Mouse (Mus musculus) heart, embryonic 16.5 days (tissue): Measurements from ENCODE around the gene Phldb2. TPM values are rescaled to one million over a fixed set of nuclear protein-coding genes. Genes with fewer than 3 reads are reported as not detected.

Source experiments
- ATAC-seq: fragments of 200-750 bp; cut with Nextera tagmentation; replicated peaks from 2 replicates; pipeline ENCODE4 v1.8.0; 2017; ENCODE audit warnings: moderate number of reproducible peaks; ENCODE audit not compliant: insufficient read depth, low FRiP score; ENCODE audit errors: extremely low read depth
- H3K27ac ChIP-seq: fragments of 300-500 bp; sonication (generic); 2 replicates; pipeline ENCODE4 v1.5.1; 2014; ENCODE audit warnings: mild to moderate bottlenecking, low read length, control low read depth, moderate library complexity
- H3K27me3 ChIP-seq: fragments of 300-500 bp; sonication (generic); 2 replicates; pipeline ENCODE4 v1.6.1; 2014; ENCODE audit warnings: low read length, mixed read lengths; ENCODE audit not compliant: control insufficient read depth, insufficient read depth
- H3K36me3 ChIP-seq: fragments of 300-500 bp; sonication (generic); 2 replicates; pipeline ENCODE4 v1.6.1; 2014; ENCODE audit not compliant: control insufficient read depth, insufficient read depth
- H3K4me1 ChIP-seq: fragments of 300-500 bp; sonication (generic); 2 replicates; pipeline ENCODE4 v1.6.1; 2014; ENCODE audit warnings: low read length, mixed read lengths; ENCODE audit not compliant: control insufficient read depth, insufficient read depth
- H3K4me2 ChIP-seq: fragments of 300-500 bp; sonication (generic); 2 replicates; pipeline ENCODE4 v1.6.1; 2014; ENCODE audit warnings: low read depth, mild to moderate bottlenecking, control low read depth, low read length
- H3K4me3 ChIP-seq: fragments of 300-500 bp; sonication (generic); 2 replicates; pipeline ENCODE4 v1.5.1; 2014; ENCODE audit warnings: mild to moderate bottlenecking, control low read depth, low read length
- H3K9ac ChIP-seq: fragments of 300-500 bp; sonication (generic); 2 replicates; pipeline ENCODE4 v1.6.1; 2014; ENCODE audit warnings: low read length, control low read depth
- H3K9me3 ChIP-seq: fragments of 300-500 bp; sonication (generic); replicated peaks from 2 replicates; pipeline ENCODE4 v1.6.1; 2016; ENCODE audit warnings: low read length; ENCODE audit not compliant: control insufficient read depth
- WGBS: fragments of 180-500 bp; shearing (Covaris S2); extraction: QIAGEN DNeasy Blood & Tissue Kit; methylation state at CpG from one replicate; pipeline ENCODE4 v1.1.7; 2014; 5-methylcytosine and 5-hydroxymethylcytosine counted together
- polyA plus RNA-seq: library from polyadenylated mRNA; unstranded; fragments of >200 nt; fragmentation: Nextera tagmentation; extraction: Ambion mirVana; gene quantifications from 2 replicates; pipeline ENCODE4 v1.2.1, GENCODE M21; 2015

Gene Phldb2
- polyA plus RNA-seq, 1 experiment from 2014 or later: 38.3 TPM

DNA sequence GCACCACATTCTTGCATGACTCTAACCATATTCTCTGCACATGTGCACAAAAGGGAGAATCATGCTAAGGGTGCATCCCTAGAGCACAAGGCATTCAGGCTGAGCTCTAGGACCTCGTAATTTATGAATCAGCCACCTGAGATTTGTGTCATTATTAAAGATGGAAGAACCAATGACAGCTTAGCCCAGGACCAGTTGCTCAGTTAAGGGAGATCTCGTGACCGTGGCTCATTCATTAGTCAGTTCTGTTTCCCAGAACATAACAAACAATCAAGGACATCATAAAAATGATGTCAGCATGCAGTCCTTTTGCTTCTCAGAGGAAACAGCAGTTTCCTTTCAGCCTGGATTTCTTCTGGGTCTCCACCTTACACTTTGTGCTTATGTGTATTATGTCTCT, 7.6 kb upstream of the Phldb2 start:
- H3K9me3 ChIP-seq: no peaks in the 10 kb centered on the region
- H3K27me3 ChIP-seq: no peaks in the 10 kb centered on the region
- no peak overlapping the region for H3K27ac ChIP-seq
- H3K4me2 ChIP-seq: no peak overlapping the region
- H3K36me3 ChIP-seq: no peaks in the 10 kb centered on the region
- H3K4me1 ChIP-seq: no peaks in the 10 kb centered on the region; the same call in 1 of the 2 replicates
- WGBS: 80% methylated on average over 3 of the region's 3 CpGs
- no peak overlapping the region for H3K4me3 ChIP-seq
- H3K9ac ChIP-seq: no peak overlapping the region
- no peak for ATAC-seq

DNA sequence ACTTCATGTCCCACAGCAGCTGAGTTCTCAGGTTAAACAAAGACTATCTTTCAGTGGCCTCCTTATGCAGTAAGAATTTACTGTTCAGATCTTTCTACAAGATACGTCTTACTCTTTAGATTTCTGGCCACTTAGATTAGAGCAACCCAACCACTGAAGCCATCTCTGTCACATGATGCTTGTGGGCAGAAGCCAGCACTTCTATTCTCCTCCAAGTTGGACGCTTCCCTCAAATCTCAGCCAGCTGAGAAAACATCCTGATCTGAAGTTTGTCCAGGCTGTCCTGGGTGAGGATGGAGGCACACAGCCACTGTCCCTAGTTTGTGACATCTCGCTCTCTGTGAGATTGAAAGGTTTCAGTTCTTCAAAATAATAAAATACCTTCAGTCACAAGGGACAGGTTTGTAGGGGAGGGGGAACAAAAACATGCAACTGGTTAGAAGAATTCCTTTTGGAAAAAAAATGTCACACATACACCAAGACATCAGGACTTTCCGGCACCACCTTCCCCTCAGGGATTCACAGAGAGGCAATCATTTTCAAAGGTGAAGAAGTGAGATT, 3.1 kb upstream of the Phldb2 start:
- Histone ChIP-seq H3K4me3 (no peak overlapping the region), H3K9ac (no peak overlapping the region), H3K36me3 (no peaks in the 10 kb centered on the region), H3K4me1 (no peaks in the 10 kb centered on the region), H3K27me3 (no peaks in the 10 kb centered on the region), H3K4me2 (no peak overlapping the region), H3K27ac (no peak overlapping the region), H3K9me3 (no peaks in the 10 kb centered on the region)
- no peak for ATAC-seq
- WGBS: 62% methylated on average over 4 of the region's 4 CpGs

DNA sequence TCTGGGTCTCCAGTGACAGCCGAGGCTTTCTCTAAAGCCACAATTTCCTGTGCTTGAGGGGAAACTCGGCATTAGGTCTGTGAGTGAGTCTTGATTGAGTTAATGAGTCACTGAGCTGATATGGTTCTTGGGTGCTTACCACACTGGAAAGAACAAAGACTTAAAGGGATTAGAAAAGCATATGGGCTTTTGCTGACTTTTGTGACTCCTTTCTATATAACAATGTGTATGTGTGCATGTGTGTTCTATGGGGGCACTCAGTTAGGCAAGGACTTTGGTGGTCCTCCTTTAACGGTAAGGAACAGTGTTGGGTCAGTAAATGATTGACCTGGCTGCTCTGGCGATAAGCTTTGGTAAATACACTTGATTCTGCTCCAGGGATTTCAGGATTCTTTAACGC, 897 bp downstream of the Phldb2 start:
- H3K9me3 ChIP-seq: no peaks in the 10 kb centered on the region
- 49% methylated on average over 5 of the region's 5 CpGs for WGBS
- no peak overlapping the region for H3K4me3 ChIP-seq
- H3K27ac ChIP-seq: no peak overlapping the region
- no peaks in the 10 kb centered on the region for H3K36me3 ChIP-seq
- H3K9ac ChIP-seq: no peak overlapping the region
- no peaks in the 10 kb centered on the region for H3K27me3 ChIP-seq
- no peak for ATAC-seq
- H3K4me1 ChIP-seq: no peaks in the 10 kb centered on the region
- H3K4me2 ChIP-seq: no peak overlapping the region

DNA sequence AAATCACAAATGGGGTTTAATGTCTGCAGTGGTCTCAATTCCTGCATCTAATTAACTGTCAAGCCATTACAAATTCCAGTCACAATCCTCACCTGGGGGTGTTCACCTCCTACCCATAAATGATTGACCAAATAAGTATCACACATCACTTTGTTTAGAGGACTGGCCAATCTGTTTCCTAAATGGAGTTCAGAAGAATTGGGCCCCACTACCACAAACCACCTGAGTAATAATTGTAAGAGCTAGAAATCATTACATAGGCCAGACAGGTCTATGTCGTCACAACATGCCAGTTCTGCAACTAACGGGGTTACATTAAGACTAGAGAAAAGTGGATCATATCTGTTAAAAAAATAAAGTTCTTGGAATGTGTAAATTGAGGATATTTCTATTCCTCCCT, 1.4 kb downstream of the Phldb2 start:
- H3K9ac ChIP-seq: no peak overlapping the region
- no peaks in the 10 kb centered on the region for H3K27me3 ChIP-seq
- 77% methylated on average over 2 of the region's 2 CpGs for WGBS
- H3K27ac ChIP-seq: no peak overlapping the region
- no peak overlapping the region for H3K4me3 ChIP-seq
- ATAC-seq: no peak
- no peaks in the 10 kb centered on the region for H3K9me3 ChIP-seq
- H3K4me1 ChIP-seq: no peaks in the 10 kb centered on the region
- H3K36me3 ChIP-seq: no peaks in the 10 kb centered on the region
- H3K4me2 ChIP-seq: no peak overlapping the region

DNA sequence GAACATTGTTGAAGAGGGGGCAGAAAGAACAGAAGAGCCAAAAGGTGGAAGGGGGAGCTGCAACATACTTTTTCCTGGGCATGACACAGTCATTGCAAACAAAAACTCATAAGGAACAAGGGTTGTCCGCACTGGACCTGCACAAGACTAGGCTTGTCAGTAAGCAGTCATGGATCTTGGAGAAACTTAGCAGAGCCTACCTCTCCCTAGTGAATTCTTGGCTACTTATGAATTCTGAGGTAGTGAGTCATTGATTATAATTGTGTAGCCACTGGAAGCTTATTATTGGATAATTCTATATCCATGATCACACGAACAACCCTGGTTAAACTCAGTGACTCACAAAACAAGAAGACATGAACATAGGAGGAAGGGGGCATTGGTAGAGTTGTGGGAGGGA, 7.1 kb downstream of the Phldb2 start:
- 88% methylated on average over 2 of the region's 2 CpGs for WGBS
- peaks cover 2% of the 10 kb centered on the region; the same call in 1 of the 2 replicates for H3K4me1 ChIP-seq
- no peaks in the 10 kb centered on the region for H3K27me3 ChIP-seq
- H3K9ac ChIP-seq: no peak overlapping the region
- no peaks in the 10 kb centered on the region for H3K36me3 ChIP-seq
- no peak overlapping the region for H3K27ac ChIP-seq
- ATAC-seq: no peak
- H3K9me3 ChIP-seq: no peaks in the 10 kb centered on the region
- H3K4me3 ChIP-seq: no peak overlapping the region
- no peak overlapping the region for H3K4me2 ChIP-seq

DNA sequence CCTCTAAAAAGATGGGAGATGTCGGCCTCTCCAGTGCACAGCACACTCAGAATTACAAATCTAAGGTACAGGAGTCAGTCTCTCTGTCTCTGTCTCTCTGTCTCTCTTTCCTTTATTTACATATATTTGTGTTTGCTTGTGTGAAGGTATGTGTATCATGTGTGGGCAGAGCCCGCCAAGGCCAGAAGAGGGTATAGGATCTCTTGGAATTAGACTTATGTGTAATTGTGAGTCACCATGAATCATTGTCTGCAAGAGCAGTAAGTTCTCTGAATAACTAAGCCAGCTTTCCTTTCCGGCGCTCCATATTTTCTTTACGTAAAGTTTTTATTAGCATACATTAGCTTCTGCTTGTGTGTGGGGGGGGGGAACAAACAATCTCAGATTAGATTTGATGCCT, 7.7 kb downstream of the Phldb2 start:
- WGBS: 85% methylated on average over 5 of the region's 5 CpGs
- no peak for ATAC-seq
- no peak overlapping the region for H3K9ac ChIP-seq

DNA sequence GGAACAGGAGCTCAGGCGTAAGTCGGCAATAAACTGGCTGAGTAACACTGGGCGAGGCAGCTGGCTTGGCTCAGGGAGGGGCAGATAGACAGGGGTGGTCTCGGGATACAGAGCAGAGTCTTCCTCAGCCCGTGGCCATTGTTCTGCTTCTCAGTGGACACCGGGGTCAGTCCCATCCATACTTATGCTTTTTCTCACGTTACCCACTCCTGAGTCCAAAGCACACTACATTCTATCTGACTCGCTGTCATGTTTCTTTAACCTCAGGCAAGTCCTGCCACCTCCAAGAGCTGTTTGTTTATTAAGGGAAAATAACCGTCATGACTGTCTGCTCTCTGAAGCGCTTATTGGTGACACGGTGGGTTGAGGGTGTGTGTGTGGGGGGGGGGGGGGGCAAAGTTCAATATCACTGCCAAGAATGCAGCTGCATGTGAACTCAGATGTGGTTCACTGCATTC, 8.2 kb downstream of the Phldb2 start:
- H3K4me2 ChIP-seq: no peak overlapping the region
- H3K27me3 ChIP-seq: no peaks in the 10 kb centered on the region
- no peaks in the 10 kb centered on the region for H3K9me3 ChIP-seq
- H3K27ac ChIP-seq: no peak overlapping the region
- no peak for ATAC-seq
- peaks cover 2% of the 10 kb centered on the region; the same call in 1 of the 2 replicates for H3K4me1 ChIP-seq
- no peak overlapping the region for H3K9ac ChIP-seq
- 59% methylated on average over 11 of the region's 11 CpGs for WGBS
- H3K36me3 ChIP-seq: no peaks in the 10 kb centered on the region
- H3K4me3 ChIP-seq: no peak overlapping the region

More for the DNA sequence above, 7.7 kb downstream of the Phldb2 start:
- no peak overlapping the region for H3K4me2 ChIP-seq
- peaks cover 2% of the 10 kb centered on the region; the same call in 1 of the 2 replicates for H3K4me1 ChIP-seq
- H3K4me3 ChIP-seq: no peak overlapping the region
- no peak overlapping the region for H3K27ac ChIP-seq
- H3K27me3 ChIP-seq: no peaks in the 10 kb centered on the region
- no peaks in the 10 kb centered on the region for H3K36me3 ChIP-seq
- no peaks in the 10 kb centered on the region for H3K9me3 ChIP-seq

DNA sequence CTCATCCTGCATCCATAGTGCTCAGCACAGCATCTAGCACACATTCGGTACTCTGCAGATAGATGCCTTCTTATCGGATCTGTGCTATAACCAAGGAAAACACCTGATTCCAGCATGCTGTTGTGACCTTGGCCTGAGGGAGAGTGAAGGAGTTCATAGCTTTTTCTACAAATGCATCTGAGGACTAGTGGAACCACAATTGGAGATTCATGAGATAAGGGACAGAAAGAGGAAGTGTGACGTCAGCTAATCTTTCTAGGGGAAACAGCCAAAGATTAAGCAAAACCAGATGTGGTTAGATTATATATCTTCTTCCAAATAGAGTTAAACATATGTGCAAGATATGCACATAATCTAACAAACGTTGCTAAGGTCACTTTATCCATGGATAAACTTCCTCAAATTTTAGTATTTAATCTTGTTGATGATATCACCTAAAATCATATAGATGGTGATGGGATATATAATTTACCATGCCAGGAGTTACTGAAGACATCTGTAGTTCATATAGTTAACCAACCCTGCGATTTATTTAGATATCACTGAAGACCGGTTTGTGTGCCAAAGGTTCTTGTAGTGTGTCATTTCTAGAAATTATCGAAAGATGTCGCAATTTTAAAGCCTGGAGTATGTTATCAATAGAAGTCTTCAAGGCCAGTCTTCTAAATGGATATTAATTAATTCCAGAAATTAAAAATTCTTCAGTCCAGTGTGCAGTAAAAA, 11.1 kb downstream of the Phldb2 start:
- H3K27me3 ChIP-seq: no peaks in the 10 kb centered on the region
- WGBS: 69% methylated on average over 8 of the region's 8 CpGs
- no peaks in the 10 kb centered on the region for H3K9me3 ChIP-seq
- H3K4me3 ChIP-seq: no peak overlapping the region
- ATAC-seq: no peak
- no peak overlapping the region for H3K9ac ChIP-seq
- H3K36me3 ChIP-seq: no peaks in the 10 kb centered on the region
- H3K4me2 ChIP-seq: no peak overlapping the region
- H3K4me1 ChIP-seq: peaks cover 2% of the 10 kb centered on the region; the same call in 1 of the 2 replicates
- no peak overlapping the region for H3K27ac ChIP-seq

DNA sequence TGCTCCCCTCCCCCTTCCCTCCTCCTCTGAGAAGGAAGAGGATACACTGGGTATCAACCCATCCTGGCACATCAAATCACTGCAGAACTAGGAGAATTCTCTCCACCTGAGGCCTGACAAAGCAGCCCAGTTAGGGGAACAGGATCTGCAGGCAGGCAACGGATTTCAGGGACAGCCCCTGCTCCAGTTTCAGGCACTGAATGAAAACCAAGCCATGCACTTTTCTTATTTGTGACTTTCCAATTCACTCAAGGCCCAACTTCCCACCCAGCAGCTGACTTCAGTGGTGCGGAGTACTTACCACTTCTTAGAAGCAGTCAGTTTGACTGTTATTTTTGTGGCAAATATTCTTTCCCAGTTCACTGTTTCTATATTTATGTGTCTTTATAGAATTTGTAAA, 12.7 kb downstream of the Phldb2 start:
- Histone ChIP-seq H3K4me1 (peaks cover 2% of the 10 kb centered on the region; the same call in 1 of the 2 replicates), H3K27me3 (no peaks in the 10 kb centered on the region), H3K9ac (no peak overlapping the region), H3K36me3 (no peaks in the 10 kb centered on the region), H3K4me2 (no peak overlapping the region), H3K9me3 (no peaks in the 10 kb centered on the region), H3K27ac (no peak overlapping the region), H3K4me3 (no peak overlapping the region)
- 89% methylated on average over 2 of the region's 2 CpGs for WGBS
- ATAC-seq: no peak
